Mouse (Mus musculus): Measurements from ENCODE around the gene Nup160. TPM values are rescaled to one million over a fixed set of nuclear protein-coding genes. Genes with fewer than 3 reads are reported as not detected.

Nup160 gene
- polyA plus RNA-seq, 1 experiment = 24.1 TPM

GRCm38 (mm10) chr2:90666591-90667387 lies 10.2 kb upstream of the Nup160 start:
- TF ChIP-seq POLR2A (IDR thresholded peaks at IDR 0.05; ENCODE audit: borderline replicate concordance, extremely low read depth, insufficient read depth, insufficient read length, poor library complexity, severe bottlenecking) = no peak
- no peak for TF ChIP-seq CTCF (IDR thresholded peaks at IDR 0.05; ENCODE audit: borderline replicate concordance, extremely low read depth, insufficient read depth, insufficient read length)
- no peak for DNase-seq (ENCODE audit: low read depth)

- TF ChIP-seq POLR2A (IDR thresholded peaks at IDR 0.05; ENCODE audit: borderline replicate concordance, extremely low read depth, insufficient read depth, insufficient read length, poor library complexity, severe bottlenecking) = no peak
- TF ChIP-seq CTCF (IDR thresholded peaks at IDR 0.05; ENCODE audit: borderline replicate concordance, extremely low read depth, insufficient read depth, insufficient read length) = no peak
- peak; percentile 30 for DNase-seq (ENCODE audit: low read depth)
Measured at GRCm38 (mm10) chr2:90667388-90668265, 9.4 kb upstream of the Nup160 start.

- no peak for TF ChIP-seq POLR2A (IDR thresholded peaks at IDR 0.05; ENCODE audit: borderline replicate concordance, extremely low read depth, insufficient read depth, insufficient read length, poor library complexity, severe bottlenecking)
- no peak for TF ChIP-seq CTCF (IDR thresholded peaks at IDR 0.05; ENCODE audit: borderline replicate concordance, extremely low read depth, insufficient read depth, insufficient read length)
- no peak for DNase-seq (ENCODE audit: low read depth)
Measured at GRCm38 (mm10) chr2:90670343-90670742, 6.7 kb upstream of the Nup160 start.

- DNase-seq (ENCODE audit: low read depth) = no peak
- TF ChIP-seq POLR2A (IDR thresholded peaks at IDR 0.05; ENCODE audit: borderline replicate concordance, extremely low read depth, insufficient read depth, insufficient read length, poor library complexity, severe bottlenecking) = no peak
- TF ChIP-seq CTCF (IDR thresholded peaks at IDR 0.05; ENCODE audit: borderline replicate concordance, extremely low read depth, insufficient read depth, insufficient read length) = no peak
Measured at GRCm38 (mm10) chr2:90673339-90673738, 3.7 kb upstream of the Nup160 start.

GRCm38 (mm10) chr2:90674555-90674954 lies 2.5 kb upstream of the Nup160 start:
- DNase-seq (ENCODE audit: low read depth) = no peak
- TF ChIP-seq CTCF (IDR thresholded peaks at IDR 0.05; ENCODE audit: borderline replicate concordance, extremely low read depth, insufficient read depth, insufficient read length) (no peak), POLR2A (IDR thresholded peaks at IDR 0.05; ENCODE audit: borderline replicate concordance, extremely low read depth, insufficient read depth, insufficient read length, poor library complexity, severe bottlenecking) (no peak)

GRCm38 (mm10) chr2:90675488-90675887 lies 1.5 kb upstream of the Nup160 start:
- TF ChIP-seq POLR2A (IDR thresholded peaks at IDR 0.05; ENCODE audit: borderline replicate concordance, extremely low read depth, insufficient read depth, insufficient read length, poor library complexity, severe bottlenecking) (no peak), CTCF (IDR thresholded peaks at IDR 0.05; ENCODE audit: borderline replicate concordance, extremely low read depth, insufficient read depth, insufficient read length) (no peak)
- no peak for DNase-seq (ENCODE audit: low read depth)

GRCm38 (mm10) chr2:90678256-90679060 lies 1.4 kb downstream of the Nup160 start:
- TF ChIP-seq POLR2A (IDR thresholded peaks at IDR 0.05; ENCODE audit: borderline replicate concordance, extremely low read depth, insufficient read depth, insufficient read length, poor library complexity, severe bottlenecking) (no peak), CTCF (IDR thresholded peaks at IDR 0.05; ENCODE audit: borderline replicate concordance, extremely low read depth, insufficient read depth, insufficient read length) (peak; percentile 15; the same call in 1 of the 2 replicates)
- DNase-seq (ENCODE audit: low read depth) = no peak

GRCm38 (mm10) chr2:90679061-90679810 lies 2.2 kb downstream of the Nup160 start:
- TF ChIP-seq CTCF (IDR thresholded peaks at IDR 0.05; ENCODE audit: borderline replicate concordance, extremely low read depth, insufficient read depth, insufficient read length) (no peak), POLR2A (IDR thresholded peaks at IDR 0.05; ENCODE audit: borderline replicate concordance, extremely low read depth, insufficient read depth, insufficient read length, poor library complexity, severe bottlenecking) (peak; percentile 59; the same call in 1 of the 2 replicates)
- peak; percentile 97 for DNase-seq (ENCODE audit: low read depth)

GRCm38 (mm10) chr2:90700943-90701342 lies 23.9 kb downstream of the Nup160 start:
- TF ChIP-seq POLR2A (IDR thresholded peaks at IDR 0.05; ENCODE audit: borderline replicate concordance, extremely low read depth, insufficient read depth, insufficient read length, poor library complexity, severe bottlenecking) (no peak), CTCF (IDR thresholded peaks at IDR 0.05; ENCODE audit: borderline replicate concordance, extremely low read depth, insufficient read depth, insufficient read length) (no peak)
- peak; percentile 31 for DNase-seq (ENCODE audit: low read depth)

- DNase-seq (ENCODE audit: low read depth) = peak; percentile 6
- TF ChIP-seq POLR2A (IDR thresholded peaks at IDR 0.05; ENCODE audit: borderline replicate concordance, extremely low read depth, insufficient read depth, insufficient read length, poor library complexity, severe bottlenecking) = no peak
- TF ChIP-seq CTCF (IDR thresholded peaks at IDR 0.05; ENCODE audit: borderline replicate concordance, extremely low read depth, insufficient read depth, insufficient read length) = no peak
Measured at GRCm38 (mm10) chr2:90708548-90708947, 31.5 kb downstream of the Nup160 start.

All from brain, embryonic 14.5 days (tissue).